Mouse (Mus musculus): Measurements from ENCODE around the gene Fam166a. TPM values are rescaled to one million over a fixed set of nuclear protein-coding genes. Genes with fewer than 3 reads are reported as not detected.

The Fam166a gene
- polyA plus RNA-seq, 1 experiment from 2014 or later, result 0.69 TPM

GRCm38 (mm10) chr2:25177685-25178084 is 40.9 kb upstream of the Fam166a start:
- Histone ChIP-seq H3K27me3 (peaks cover 58% of the 10 kb centered on the region), H3K36me3 (no peaks in the 10 kb centered on the region), H3K4me2 (peak overlapping the region; percentile 30; the same call in 1 of the 2 replicates), H3K27ac (peak overlapping the region; percentile 71), H3K4me1 (peaks cover 65% of the 10 kb centered on the region), H3K4me3 (no peak overlapping the region), H3K9ac (peak overlapping the region; percentile 7; the same call in 1 of the 2 replicates), H3K9me3 (no peaks in the 10 kb centered on the region)
- WGBS, result 8% methylated on average over 6 of the region's 6 CpGs
- no peak for ATAC-seq (ENCODE audit: borderline replicate concordance, extremely low read depth, low FRiP score, low TSS enrichment)

DNA sequence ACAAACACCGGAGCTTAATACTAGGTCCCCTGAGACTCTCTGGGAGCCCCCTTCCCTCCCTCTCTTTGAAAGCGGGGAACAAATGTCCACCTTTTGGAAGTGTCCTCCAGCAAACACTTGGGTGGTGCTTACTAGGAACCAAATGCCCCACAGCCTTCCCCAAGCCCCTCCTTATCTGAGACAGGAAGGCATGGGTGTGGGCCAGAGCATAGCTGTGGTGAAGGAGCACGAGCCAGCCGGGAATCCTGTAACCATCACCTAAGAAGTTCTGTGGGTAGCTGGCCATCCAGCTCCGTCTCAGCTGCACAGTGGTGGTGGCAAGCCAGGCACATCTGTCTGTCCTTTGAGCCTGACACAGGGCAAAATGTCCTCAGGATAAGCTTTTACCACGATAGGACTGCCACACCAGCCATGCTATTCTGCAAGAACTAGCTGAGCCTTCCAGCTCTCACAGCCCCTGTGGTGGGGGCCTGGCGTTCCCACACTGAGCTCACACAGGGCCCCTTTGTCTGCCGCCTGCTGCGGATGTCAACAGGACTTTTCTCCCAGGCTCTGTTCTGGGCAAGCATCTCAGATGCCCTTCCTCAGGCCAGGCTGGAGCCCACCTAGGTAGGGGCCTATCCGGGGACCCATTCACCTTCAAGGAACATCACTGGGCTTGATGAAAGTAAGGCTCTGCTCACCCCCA is 40.1 kb upstream of the Fam166a start:
- no peaks in the 10 kb centered on the region for H3K36me3 ChIP-seq
- H3K4me3 ChIP-seq, result no peak overlapping the region
- no peak for ATAC-seq (ENCODE audit: borderline replicate concordance, extremely low read depth, low FRiP score, low TSS enrichment)
- peaks cover 63% of the 10 kb centered on the region for H3K4me1 ChIP-seq
- H3K4me2 ChIP-seq, result peak overlapping the region; percentile 10; the same call in 1 of the 2 replicates
- WGBS, result 22% methylated on average over 10 of the region's 10 CpGs
- peaks cover 63% of the 10 kb centered on the region for H3K27me3 ChIP-seq
- H3K27ac ChIP-seq, result peak overlapping the region; percentile 71; the same call in 1 of the 2 replicates
- H3K9ac ChIP-seq, result no peak overlapping the region
- no peaks in the 10 kb centered on the region for H3K9me3 ChIP-seq

GRCm38 (mm10) chr2:25179566-25180217 is 38.9 kb upstream of the Fam166a start:
- H3K4me1 ChIP-seq, result peaks cover 63% of the 10 kb centered on the region
- 51% methylated on average over 15 of the region's 15 CpGs for WGBS
- 0 out of 2 replicates have a peak overlapping the region, but pooled peaks have one; percentile 7 for H3K27ac ChIP-seq
- ATAC-seq (ENCODE audit: borderline replicate concordance, extremely low read depth, low FRiP score, low TSS enrichment), result no peak
- peak overlapping the region; percentile 58 for H3K4me3 ChIP-seq
- H3K4me2 ChIP-seq, result peak overlapping the region; percentile 91
- no peaks in the 10 kb centered on the region for H3K36me3 ChIP-seq
- no peak overlapping the region; the same call in 1 of the 2 replicates for H3K9ac ChIP-seq
- H3K27me3 ChIP-seq, result peaks cover 68% of the 10 kb centered on the region
- no peaks in the 10 kb centered on the region for H3K9me3 ChIP-seq

DNA sequence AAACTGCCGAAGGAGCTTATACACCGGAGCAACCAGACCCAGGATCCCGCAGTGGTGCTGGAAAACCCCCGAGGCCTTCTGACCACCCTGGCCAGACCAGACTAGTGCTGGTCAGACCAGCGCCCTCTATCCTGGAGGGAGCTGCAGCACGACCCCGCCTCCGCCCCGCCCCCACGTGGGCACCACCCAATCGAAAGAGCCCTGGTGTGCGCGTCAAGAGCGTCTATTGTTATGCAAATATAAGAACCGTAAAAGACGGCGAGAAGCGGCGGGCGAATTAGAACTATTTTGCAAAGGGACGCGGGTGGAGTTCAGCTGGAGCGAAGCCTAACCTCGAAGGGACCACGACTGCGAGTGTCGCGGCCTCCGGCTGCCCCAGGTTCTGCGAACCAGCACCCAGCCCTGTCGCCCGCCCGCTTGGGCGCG is 38.1 kb upstream of the Fam166a start, which contains the start of gene Nrarp:
Gene Nrarp, plus strand, starts transcription at position 281 of the 426 bp plus-strand sequence.
- Histone ChIP-seq H3K9me3 (no peaks in the 10 kb centered on the region), H3K27me3 (peaks cover 69% of the 10 kb centered on the region)

DNA sequence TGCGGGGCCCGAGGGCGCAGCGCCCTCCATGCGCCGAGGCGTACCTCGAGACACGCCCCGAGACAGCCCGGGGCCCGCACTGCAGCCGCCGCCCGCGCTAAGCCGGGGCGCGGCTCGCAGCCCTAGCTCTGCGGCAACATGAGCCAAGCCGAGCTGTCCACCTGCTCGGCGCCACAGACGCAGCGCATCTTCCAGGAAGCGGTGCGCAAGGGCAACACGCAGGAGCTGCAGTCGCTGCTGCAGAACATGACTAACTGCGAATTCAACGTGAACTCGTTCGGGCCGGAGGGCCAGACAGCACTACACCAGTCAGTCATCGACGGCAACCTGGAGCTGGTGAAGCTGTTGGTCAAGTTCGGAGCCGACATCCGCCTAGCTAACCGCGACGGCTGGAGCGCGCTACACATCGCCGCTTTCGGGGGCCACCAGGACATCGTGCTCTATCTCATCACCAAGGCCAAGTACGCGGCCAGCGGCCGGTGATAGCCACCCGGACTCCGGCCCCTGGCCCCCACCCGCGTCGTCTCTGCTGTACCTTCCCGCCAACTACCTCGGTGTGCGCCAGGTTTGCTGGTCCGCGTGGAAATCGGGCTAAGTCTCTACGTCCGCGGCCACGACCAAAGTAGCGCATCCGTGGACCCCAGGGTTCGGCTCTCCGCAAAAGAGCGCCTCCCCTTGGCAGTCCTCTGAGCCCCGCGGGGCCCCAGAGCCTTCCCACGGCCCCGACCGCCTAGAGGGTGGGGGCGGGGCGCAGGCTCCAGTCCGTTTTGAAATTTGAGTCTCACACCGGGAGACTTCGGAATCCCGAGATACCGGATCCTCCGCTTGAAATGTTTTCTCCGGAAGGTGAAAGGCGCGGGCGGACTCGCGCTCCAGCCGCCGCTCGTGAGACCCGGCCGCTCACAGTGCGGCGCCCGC is 37.3 kb upstream of the Fam166a start:
- peak overlapping the region; percentile 91 for H3K4me2 ChIP-seq
- peak overlapping the region; percentile 64 for H3K9ac ChIP-seq
- peaks cover 69% of the 10 kb centered on the region for H3K27me3 ChIP-seq
- ATAC-seq (ENCODE audit: borderline replicate concordance, extremely low read depth, low FRiP score, low TSS enrichment), result peak; percentile 53; the same call in 1 of the 2 replicates
- peak overlapping the region; percentile 92 for H3K27ac ChIP-seq
- H3K4me3 ChIP-seq, result peak overlapping the region; percentile 58
- no peaks in the 10 kb centered on the region for H3K9me3 ChIP-seq
- under 1% methylated on average over 100 of the region's 100 CpGs for WGBS
- peaks cover 63% of the 10 kb centered on the region for H3K4me1 ChIP-seq
- H3K36me3 ChIP-seq, result no peaks in the 10 kb centered on the region

More for the DNA sequence above, 38.1 kb upstream of the Fam166a start, which contains the start of gene Nrarp:
- peak within 1 kb of the TSS; percentile 91 for H3K4me2 ChIP-seq
- H3K27ac ChIP-seq, result peak within 1 kb of the TSS; percentile 92
- H3K36me3 ChIP-seq, result no peaks in the 10 kb centered on the region
- peak; percentile 84 for ATAC-seq (ENCODE audit: borderline replicate concordance, extremely low read depth, low FRiP score, low TSS enrichment)
- peak within 1 kb of the TSS; percentile 58 for H3K4me3 ChIP-seq
- WGBS, result 1% methylated on average over 35 of the region's 35 CpGs
- H3K9ac ChIP-seq, result peak within 1 kb of the TSS; percentile 64
- peaks cover 62% of the 10 kb centered on the region for H3K4me1 ChIP-seq

DNA sequence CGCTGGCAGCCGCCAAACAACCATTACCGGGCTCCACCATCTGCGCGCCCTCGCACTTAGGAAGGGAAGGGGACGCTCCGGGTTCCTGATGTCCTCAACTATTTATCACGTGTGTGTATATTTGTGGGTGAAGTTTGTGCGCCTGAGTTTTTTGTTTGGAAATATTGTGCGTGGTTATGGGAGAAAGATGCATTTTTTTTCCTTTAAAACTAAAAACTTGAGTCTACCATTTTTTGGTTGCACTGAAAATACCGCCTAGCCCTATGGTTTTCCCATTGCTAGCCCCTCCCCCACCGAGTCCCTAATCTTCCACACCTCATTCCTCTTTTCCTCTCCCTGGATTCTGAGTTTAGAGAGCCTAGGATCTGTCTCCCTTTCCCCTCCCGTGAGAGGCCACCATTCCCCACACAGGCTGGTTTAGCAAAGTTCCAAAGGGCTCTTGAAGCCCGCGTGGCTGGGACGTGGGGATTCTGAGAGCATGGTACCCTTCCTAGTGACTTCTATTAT is 36.6 kb upstream of the Fam166a start:
- Histone ChIP-seq H3K4me1 (peaks cover 58% of the 10 kb centered on the region), H3K36me3 (no peaks in the 10 kb centered on the region), H3K9ac (peak overlapping the region; percentile 64), H3K27ac (peak overlapping the region; percentile 92), H3K9me3 (no peaks in the 10 kb centered on the region), H3K4me3 (peak overlapping the region; percentile 58), H3K27me3 (peaks cover 64% of the 10 kb centered on the region), H3K4me2 (peak overlapping the region; percentile 91)
- under 1% methylated on average over 17 of the region's 17 CpGs for WGBS
- no peak for ATAC-seq (ENCODE audit: borderline replicate concordance, extremely low read depth, low FRiP score, low TSS enrichment)

DNA sequence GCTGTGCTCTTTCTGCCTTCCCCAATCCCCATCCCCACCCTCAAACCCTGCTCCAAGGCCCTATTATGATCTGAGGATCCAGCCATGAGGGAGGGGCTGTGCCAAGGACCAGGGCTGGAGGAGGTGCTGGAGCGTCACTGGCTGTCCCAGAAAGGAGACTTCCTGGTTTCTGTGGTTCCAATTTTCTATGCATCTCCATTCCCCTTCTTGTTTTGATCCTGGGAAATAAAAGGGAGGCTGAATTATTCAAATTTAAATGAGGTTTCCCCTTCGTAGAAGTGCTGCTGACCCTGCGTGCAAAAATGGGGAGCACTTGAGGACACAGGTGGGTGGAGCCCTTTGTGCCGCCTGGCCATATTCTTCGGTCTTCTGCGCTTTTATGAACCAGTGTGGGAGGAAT is 35.9 kb upstream of the Fam166a start:
- peak overlapping the region; percentile 58 for H3K4me3 ChIP-seq
- H3K27me3 ChIP-seq, result peaks cover 57% of the 10 kb centered on the region
- 26% methylated on average over 6 of the region's 6 CpGs for WGBS
- no peaks in the 10 kb centered on the region for H3K36me3 ChIP-seq
- no peak overlapping the region for H3K27ac ChIP-seq
- peak overlapping the region; percentile 91 for H3K4me2 ChIP-seq
- no peak for ATAC-seq (ENCODE audit: borderline replicate concordance, extremely low read depth, low FRiP score, low TSS enrichment)
- H3K9me3 ChIP-seq, result no peaks in the 10 kb centered on the region
- H3K4me1 ChIP-seq, result peaks cover 51% of the 10 kb centered on the region
- H3K9ac ChIP-seq, result peak overlapping the region; percentile 4; the same call in 1 of the 2 replicates

DNA sequence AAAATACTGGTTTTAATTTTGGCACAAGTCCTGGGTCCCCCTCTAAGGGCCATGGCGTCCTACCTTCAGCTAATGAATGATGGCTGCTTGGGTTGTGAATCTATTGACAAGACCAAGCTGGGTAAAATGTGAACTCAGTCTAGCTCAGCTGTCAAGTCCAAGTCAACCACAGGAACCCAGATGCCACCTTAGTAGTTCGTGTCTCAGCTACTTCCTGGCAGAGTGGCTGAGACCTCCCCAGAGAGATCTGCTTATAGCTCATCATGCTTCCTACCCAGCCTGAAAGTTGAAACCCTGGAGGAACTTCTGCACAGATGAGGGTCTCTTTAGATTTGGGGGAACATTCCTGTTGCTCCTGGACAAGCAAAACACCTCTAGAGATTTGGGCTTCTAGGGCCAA is 35.2 kb upstream of the Fam166a start:
- Histone ChIP-seq H3K9me3 (no peaks in the 10 kb centered on the region), H3K4me2 (peak overlapping the region; percentile 91; the same call in 1 of the 2 replicates), H3K9ac (no peak overlapping the region), H3K27ac (no peak overlapping the region), H3K27me3 (peaks cover 51% of the 10 kb centered on the region), H3K36me3 (no peaks in the 10 kb centered on the region), H3K4me3 (peak overlapping the region; percentile 58; the same call in 1 of the 2 replicates), H3K4me1 (peaks cover 44% of the 10 kb centered on the region)
- 67% methylated on average over 2 of the region's 2 CpGs for WGBS
- no peak for ATAC-seq (ENCODE audit: borderline replicate concordance, extremely low read depth, low FRiP score, low TSS enrichment)

DNA sequence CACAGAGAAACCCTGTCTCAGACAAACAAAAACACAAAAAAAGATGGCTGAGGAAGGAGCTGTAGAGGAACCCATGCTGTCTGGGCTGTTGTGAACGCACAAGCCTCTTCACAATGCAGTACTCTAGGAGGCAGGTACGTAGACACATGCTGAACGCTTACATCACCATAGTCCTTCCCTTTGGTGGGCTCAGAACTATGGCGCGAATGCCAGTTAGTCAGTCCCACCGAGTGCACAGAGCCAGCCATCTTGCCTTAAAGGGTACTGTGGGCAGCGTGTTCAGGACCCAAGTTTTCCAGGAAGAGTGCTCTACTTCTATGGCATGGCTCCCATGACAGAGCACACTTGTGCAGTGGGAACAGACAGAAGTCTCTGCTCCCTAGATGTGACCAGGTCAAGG is 34.0 kb upstream of the Fam166a start:
- 92% methylated on average over 7 of the region's 7 CpGs for WGBS
- no peak for ATAC-seq (ENCODE audit: borderline replicate concordance, extremely low read depth, low FRiP score, low TSS enrichment)
- H3K27ac ChIP-seq, result no peak overlapping the region
- H3K9me3 ChIP-seq, result no peaks in the 10 kb centered on the region
- H3K4me1 ChIP-seq, result peaks cover 38% of the 10 kb centered on the region
- H3K9ac ChIP-seq, result no peak overlapping the region
- H3K27me3 ChIP-seq, result peaks cover 41% of the 10 kb centered on the region
- H3K4me3 ChIP-seq, result no peak overlapping the region
- H3K4me2 ChIP-seq, result no peak overlapping the region
- H3K36me3 ChIP-seq, result no peaks in the 10 kb centered on the region

DNA sequence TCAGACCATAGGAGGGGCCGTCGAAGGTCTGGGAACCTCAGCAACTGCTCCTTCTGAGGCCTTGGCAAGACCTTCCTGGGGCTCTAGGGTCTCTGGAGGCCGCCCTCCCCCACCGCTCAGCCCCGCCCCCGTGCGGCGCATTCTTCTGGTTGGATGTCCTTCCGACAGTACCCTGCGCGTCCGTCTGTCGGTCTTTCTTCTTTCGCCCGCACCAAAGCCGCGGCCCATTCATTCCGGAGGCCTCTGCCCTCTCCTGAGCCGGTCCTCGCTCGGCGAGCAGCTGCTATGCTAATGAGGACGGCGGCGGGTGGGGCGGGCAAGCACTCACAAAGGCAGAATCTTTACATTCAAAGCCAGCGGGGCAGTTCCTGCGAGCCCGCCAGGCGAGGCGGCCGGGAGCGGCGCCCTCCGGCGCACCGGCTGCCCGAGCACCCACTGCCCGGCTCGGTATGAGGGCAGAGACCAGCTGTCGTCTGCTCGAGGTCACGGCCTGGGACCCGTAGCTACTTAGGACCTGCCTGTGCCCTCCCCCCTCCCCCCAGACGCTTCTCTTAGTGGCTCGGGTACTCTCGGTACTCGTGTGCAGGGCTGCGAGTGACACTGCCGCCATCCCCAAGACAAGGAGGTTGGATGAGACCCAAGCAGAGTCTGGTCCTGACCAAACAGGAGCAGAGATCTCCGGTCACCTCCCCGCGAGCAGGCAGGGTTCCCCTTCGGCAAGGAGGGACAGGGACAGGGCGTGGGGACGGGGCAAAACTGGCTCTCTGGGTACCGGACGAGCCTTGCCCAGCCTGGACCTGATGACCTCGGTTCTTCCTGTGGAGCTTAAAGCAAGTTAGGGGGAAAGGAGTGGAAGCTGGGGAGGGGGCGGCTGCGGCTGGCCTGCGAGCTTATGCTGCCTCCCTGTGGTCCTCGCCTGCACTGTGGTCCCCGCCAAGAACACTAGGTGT is 32.6 kb upstream of the Fam166a start:
- Histone ChIP-seq H3K36me3 (no peaks in the 10 kb centered on the region), H3K9me3 (no peaks in the 10 kb centered on the region), H3K4me3 (peak overlapping the region; percentile 49), H3K27me3 (peaks cover 27% of the 10 kb centered on the region), H3K4me1 (peaks cover 28% of the 10 kb centered on the region), H3K9ac (peak overlapping the region; percentile 55), H3K27ac (peak overlapping the region; percentile 83), H3K4me2 (peak overlapping the region; percentile 97)
- ATAC-seq (ENCODE audit: borderline replicate concordance, extremely low read depth, low FRiP score, low TSS enrichment), result peak; percentile 60
- under 1% methylated on average over 64 of the region's 64 CpGs for WGBS

All from lung, embryonic 15.5 days (tissue).